Mouse (Mus musculus) hindbrain, embryonic 13.5 days (tissue): ENCODE data around the gene Olfr825. TPM values are rescaled to one million over a fixed set of nuclear protein-coding genes. Genes with fewer than 3 reads are reported as not detected.
"Not testable (repeated sequence)": the region's sequence is repeated elsewhere in the genome, so short reads cannot be mapped to it uniquely, and the experiment has no call there.

Experiments used
- ATAC-seq: fragments of 200-750 bp; cut with Nextera tagmentation; 2 replicates; pipeline ENCODE4 v1.8.0; 2017; ENCODE audit warnings: moderate TSS enrichment; ENCODE audit not compliant: low FRiP score
- H3K27ac ChIP-seq: fragments of 300-500 bp; sonication (generic); 2 replicates; pipeline ENCODE4 v1.5.1; 2015; ENCODE audit warnings: inconsistent platforms, mild to moderate bottlenecking, moderate library complexity
- H3K27me3 ChIP-seq: fragments of 300-500 bp; sonication (generic); 2 replicates; pipeline ENCODE4 v1.6.1; 2015; ENCODE audit warnings: mild to moderate bottlenecking, inconsistent platforms
- H3K36me3 ChIP-seq: fragments of 300-500 bp; sonication (generic); 2 replicates; pipeline ENCODE4 v1.6.1; 2015; ENCODE audit warnings: mild to moderate bottlenecking, inconsistent platforms
- H3K4me1 ChIP-seq: fragments of 300-500 bp; sonication (generic); replicated peaks from 2 replicates; pipeline ENCODE4 v1.6.1; 2015; ENCODE audit warnings: inconsistent platforms
- H3K4me2 ChIP-seq: fragments of 300-500 bp; sonication (generic); 2 replicates; pipeline ENCODE4 v1.6.1; 2015; ENCODE audit warnings: inconsistent platforms, mild to moderate bottlenecking, moderate library complexity
- H3K4me3 ChIP-seq: fragments of 300-500 bp; sonication (generic); 2 replicates; pipeline ENCODE4 v1.5.1; 2015; ENCODE audit warnings: mild to moderate bottlenecking, inconsistent platforms
- H3K9ac ChIP-seq: fragments of 300-500 bp; sonication (generic); 2 replicates; pipeline ENCODE4 v1.6.1; 2015; ENCODE audit warnings: mild to moderate bottlenecking, inconsistent platforms
- H3K9me3 ChIP-seq: fragments of 300-500 bp; sonication (generic); 2 replicates; pipeline ENCODE4 v1.6.1; 2016; ENCODE audit warnings: inconsistent platforms
- WGBS: fragments of 180-500 bp; shearing (Covaris S2); methylation state at CpG from one replicate; pipeline ENCODE4 v1.1.7; 2015; 5-methylcytosine and 5-hydroxymethylcytosine counted together
- polyA plus RNA-seq: library from polyadenylated mRNA; unstranded; fragments of >200 nt; fragmentation: Nextera tagmentation; extraction: Ambion mirVana; gene quantifications from 2 replicates; pipeline ENCODE4 v1.2.1, GENCODE M21; 2015

Gene Olfr825
- not detected in 2 replicates for polyA plus RNA-seq

GRCm38 (mm10) chr10:130166666-130167065, at the start of gene Olfr825:
TSS of gene Olfr825 (minus strand) at chr10:130166766.
- Histone ChIP-seq H3K36me3 (no peaks in the 10 kb centered on the region), H3K4me3 (no peak within 1 kb of the TSS), H3K27me3 (no peaks in the 10 kb centered on the region), H3K9ac (no peak within 1 kb of the TSS), H3K4me2 (no peak within 1 kb of the TSS), H3K27ac (no peak within 1 kb of the TSS), H3K4me1 (no peaks in the 10 kb centered on the region), H3K9me3 (no peaks in the 10 kb centered on the region)
- ATAC-seq = no peak

- 93% methylated on average over 1 of the region's 1 CpGs for WGBS
- H3K27ac ChIP-seq = no peak within 1 kb of the TSS
- no peaks in the 10 kb centered on the region for H3K4me1 ChIP-seq
- H3K27me3 ChIP-seq = no peaks in the 10 kb centered on the region
- H3K4me3 ChIP-seq = no peak within 1 kb of the TSS
- H3K9ac ChIP-seq = no peak within 1 kb of the TSS
- no peaks in the 10 kb centered on the region for H3K36me3 ChIP-seq
- ATAC-seq = no peak
- H3K9me3 ChIP-seq = no peaks in the 10 kb centered on the region
- H3K4me2 ChIP-seq = no peak within 1 kb of the TSS
Observed at GRCm38 (mm10) chr10:130214303-130214702, 47.7 kb upstream of the Olfr825 start, which contains the start of gene Olfr827. TSS of gene Olfr827 (minus strand) at chr10:130214403.

GRCm38 (mm10) chr10:130184086-130184485, 17.5 kb upstream of the Olfr825 start, which contains the start of gene Olfr826:
TSS of gene Olfr826 (minus strand) at chr10:130184186.
- no peaks in the 10 kb centered on the region for H3K27me3 ChIP-seq
- WGBS = 70% methylated on average over 1 of the region's 1 CpGs

GRCm38 (mm10) chr10:130165196-130165595, 1.4 kb downstream of the Olfr825 start:
- Histone ChIP-seq H3K36me3 (no peaks in the 10 kb centered on the region), H3K4me2 (no peak overlapping the region), H3K4me3 (no peak overlapping the region), H3K27me3 (no peaks in the 10 kb centered on the region), H3K9ac (no peak overlapping the region), H3K27ac (no peak overlapping the region), H3K9me3 (no peaks in the 10 kb centered on the region), H3K4me1 (no peaks in the 10 kb centered on the region)
- no peak for ATAC-seq

More at GRCm38 (mm10) chr10:130184086-130184485, 17.5 kb upstream of the Olfr825 start, which contains the start of gene Olfr826:
- H3K4me2 ChIP-seq = no peak within 1 kb of the TSS
- H3K27ac ChIP-seq = no peak within 1 kb of the TSS
- H3K9ac ChIP-seq = no peak within 1 kb of the TSS
- H3K4me3 ChIP-seq = no peak within 1 kb of the TSS
- H3K36me3 ChIP-seq = no peaks in the 10 kb centered on the region
- H3K4me1 ChIP-seq = no peaks in the 10 kb centered on the region
- no peak for ATAC-seq
- H3K9me3 ChIP-seq = no peaks in the 10 kb centered on the region

GRCm38 (mm10) chr10:130144121-130144520, 22.4 kb downstream of the Olfr825 start:
- no peak for ATAC-seq
- no peaks in the 10 kb centered on the region for H3K4me1 ChIP-seq
- H3K9me3 ChIP-seq = no peaks in the 10 kb centered on the region
- H3K36me3 ChIP-seq = no peaks in the 10 kb centered on the region
- H3K9ac ChIP-seq = no peak overlapping the region
- H3K4me3 ChIP-seq = no peak overlapping the region
- WGBS = 85% methylated on average over 5 of the region's 5 CpGs
- H3K27ac ChIP-seq = no peak overlapping the region
- no peak overlapping the region for H3K4me2 ChIP-seq
- H3K27me3 ChIP-seq = no peaks in the 10 kb centered on the region

- not testable (repeated sequence) for H3K4me1 ChIP-seq
Observed at GRCm38 (mm10) chr10:130142481-130142880, 24.1 kb downstream of the Olfr825 start.

GRCm38 (mm10) chr10:130134811-130135210, 31.8 kb downstream of the Olfr825 start:
- Histone ChIP-seq H3K4me2 (no peak overlapping the region), H3K4me3 (no peak overlapping the region), H3K27ac (no peak overlapping the region), H3K36me3 (no peaks in the 10 kb centered on the region), H3K9ac (no peak overlapping the region), H3K9me3 (no peaks in the 10 kb centered on the region), H3K27me3 (no peaks in the 10 kb centered on the region), H3K4me1 (no peaks in the 10 kb centered on the region)
- ATAC-seq = no peak

More at GRCm38 (mm10) chr10:130142481-130142880, 24.1 kb downstream of the Olfr825 start:
- H3K27ac ChIP-seq, H3K4me2 ChIP-seq, H3K36me3 ChIP-seq, H3K4me3 ChIP-seq, ATAC-seq, H3K27me3 ChIP-seq, H3K9me3 ChIP-seq, H3K9ac ChIP-seq: not testable (repeated sequence)
- WGBS = 90% methylated on average over 5 of the region's 5 CpGs

GRCm38 (mm10) chr10:130129900-130130299, 36.7 kb downstream of the Olfr825 start, which contains the start of gene Olfr824:
TSS of gene Olfr824 (minus strand) at chr10:130130000.
- not testable (repeated sequence) for H3K9ac ChIP-seq, H3K4me2 ChIP-seq, H3K27me3 ChIP-seq, H3K4me3 ChIP-seq, H3K4me1 ChIP-seq, H3K27ac ChIP-seq, ATAC-seq, H3K36me3 ChIP-seq, H3K9me3 ChIP-seq

GRCm38 (mm10) chr10:130116045-130116444, 50.5 kb downstream of the Olfr825 start:
- not testable (repeated sequence) for H3K4me3 ChIP-seq, H3K27ac ChIP-seq, H3K9ac ChIP-seq, ATAC-seq, H3K4me1 ChIP-seq, H3K9me3 ChIP-seq, H3K27me3 ChIP-seq, H3K4me2 ChIP-seq, H3K36me3 ChIP-seq
- 61% methylated on average over 3 of the region's 3 CpGs for WGBS

GRCm38 (mm10) chr10:130115283-130115682, 51.3 kb downstream of the Olfr825 start, which contains the start of gene Olfr823:
TSS of gene Olfr823 (minus strand) at chr10:130115383.
- H3K4me2 ChIP-seq, H3K4me3 ChIP-seq, H3K27ac ChIP-seq, H3K4me1 ChIP-seq, ATAC-seq, H3K27me3 ChIP-seq, H3K9ac ChIP-seq, H3K36me3 ChIP-seq, H3K9me3 ChIP-seq: not testable (repeated sequence)
- 92% methylated on average over 1 of the region's 1 CpGs for WGBS

Other genes with a start within 250 kb of the Olfr825 start
- gene Olfr818, start 217.7 kb downstream of the Olfr825 start, polyA plus RNA-seq = not detected in 2 replicates
- gene Olfr819, start 199.5 kb downstream of the Olfr825 start, polyA plus RNA-seq = not detected in 2 replicates
- not detected in 2 replicates for gene Olfr247, start 190.6 kb downstream of the Olfr825 start, polyA plus RNA-seq
- not detected in 2 replicates for gene Gm10310, start 181.7 kb downstream of the Olfr825 start, polyA plus RNA-seq
- gene Olfr820, start 154.1 kb downstream of the Olfr825 start, polyA plus RNA-seq = not detected in 2 replicates
- not detected in 2 replicates for gene Olfr821, start 136.4 kb downstream of the Olfr825 start, polyA plus RNA-seq
- gene Olfr822, start 95.6 kb downstream of the Olfr825 start, polyA plus RNA-seq = not detected in 2 replicates
- not detected in 2 replicates for gene Olfr823, start 51.4 kb downstream of the Olfr825 start, polyA plus RNA-seq
- gene Olfr824, start 36.8 kb downstream of the Olfr825 start, polyA plus RNA-seq = not detected in 2 replicates
- not detected in 2 replicates for gene Olfr826, start 17.4 kb upstream of the Olfr825 start, polyA plus RNA-seq
- not detected in 2 replicates for gene Olfr827, start 47.6 kb upstream of the Olfr825 start, polyA plus RNA-seq
- gene Neurod4, start 113.5 kb upstream of the Olfr825 start, polyA plus RNA-seq = 2.7 and 6.7 TPM in 2 replicates
- gene Tespa1, start 156.1 kb upstream of the Olfr825 start, polyA plus RNA-seq = not detected in 2 replicates
- gene Vmn2r84, start 227.6 kb upstream of the Olfr825 start, polyA plus RNA-seq = not detected in 2 replicates